Mouse (Mus musculus) liver, embryonic 13.5 days (tissue): Measurements from ENCODE around the gene E2f6. TPM values are rescaled to one million over a fixed set of nuclear protein-coding genes. Genes with fewer than 3 reads are reported as not detected.

Source experiments
- ATAC-seq: fragments of 200-750 bp; cut with Nextera tagmentation; 2 replicates; pipeline ENCODE4 v1.8.0; 2017; ENCODE audit warnings: low read depth, mild to moderate bottlenecking, moderate number of reproducible peaks, moderate library complexity
- DNase-seq: peaks from one replicate; pipeline ENCODE4 v3.0.0; 2022
- H3K27ac ChIP-seq: fragments of 300-500 bp; sonication (generic); 2 replicates; pipeline ENCODE4 v1.5.1; 2015; ENCODE audit warnings: moderate library complexity, mild to moderate bottlenecking, inconsistent platforms
- H3K27me3 ChIP-seq: fragments of 300-500 bp; sonication (generic); 2 replicates; pipeline ENCODE4 v1.6.1; 2015; ENCODE audit warnings: mild to moderate bottlenecking, inconsistent platforms
- H3K36me3 ChIP-seq: fragments of 300-500 bp; sonication (generic); 2 replicates; pipeline ENCODE4 v1.6.1; 2015; ENCODE audit warnings: mild to moderate bottlenecking, inconsistent platforms
- H3K4me1 ChIP-seq: fragments of 300-500 bp; sonication (generic); replicated peaks from 2 replicates; pipeline ENCODE4 v1.6.1; 2015; ENCODE audit warnings: inconsistent platforms
- H3K4me2 ChIP-seq: fragments of 300-500 bp; sonication (generic); 2 replicates; pipeline ENCODE4 v1.6.1; 2015; ENCODE audit warnings: inconsistent platforms, mild to moderate bottlenecking, moderate library complexity
- H3K4me3 ChIP-seq: fragments of 300-500 bp; sonication (generic); replicated peaks from 2 replicates; pipeline ENCODE4 v1.5.1; 2015; ENCODE audit warnings: mild to moderate bottlenecking, inconsistent platforms
- H3K9ac ChIP-seq: fragments of 300-500 bp; sonication (generic); 2 replicates; pipeline ENCODE4 v1.6.1; 2015; ENCODE audit warnings: mild to moderate bottlenecking, inconsistent platforms
- H3K9me3 ChIP-seq: fragments of 300-500 bp; sonication (generic); replicated peaks from 2 replicates; pipeline ENCODE4 v1.6.1; 2016; ENCODE audit warnings: inconsistent platforms
- WGBS: fragments of 180-500 bp; shearing (Covaris S2); methylation state at CpG from one replicate; pipeline ENCODE4 v1.1.7; 2015; ENCODE audit not compliant: insufficient replicate concordance; 5-methylcytosine and 5-hydroxymethylcytosine counted together
- polyA plus RNA-seq: library from polyadenylated mRNA; unstranded; fragments of >200 nt; fragmentation: Nextera tagmentation; extraction: Ambion mirVana; gene quantifications from 2 replicates; pipeline ENCODE4 v1.2.1, GENCODE M21; 2015

The E2f6 gene
- polyA plus RNA-seq, 1 experiment from 2014 or later, result 22.6 TPM

DNA sequence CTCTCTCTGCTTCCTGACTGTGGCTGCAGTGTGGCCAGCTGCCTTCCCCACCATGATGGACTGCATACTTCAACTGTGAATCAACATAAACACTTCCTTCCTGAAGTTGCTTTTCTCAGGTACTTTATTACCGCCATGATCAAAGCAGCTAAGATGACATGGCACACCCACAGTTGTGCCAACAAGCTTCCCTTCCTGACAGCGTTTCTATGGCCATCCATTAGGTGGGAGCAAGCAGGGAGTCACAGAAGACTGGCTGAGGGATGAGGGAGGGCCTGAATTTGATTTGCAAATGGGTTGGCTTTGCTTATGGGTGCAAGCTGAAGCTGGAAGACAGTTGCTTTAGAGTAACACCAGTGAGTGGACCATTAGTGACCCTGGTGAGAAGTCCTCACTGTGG, 39.1 kb downstream of the E2f6 start:
- no peaks in the 10 kb centered on the region for H3K36me3 ChIP-seq
- no peak for DNase-seq
- no peak overlapping the region for H3K27ac ChIP-seq
- ATAC-seq, result no peak
- H3K4me3 ChIP-seq, result no peak overlapping the region
- 34% methylated on average over 2 of the region's 2 CpGs for WGBS
- no peaks in the 10 kb centered on the region for H3K9me3 ChIP-seq
- H3K9ac ChIP-seq, result no peak overlapping the region
- H3K4me2 ChIP-seq, result no peak overlapping the region
- no peaks in the 10 kb centered on the region for H3K27me3 ChIP-seq
- peaks cover 6% of the 10 kb centered on the region; the same call in 1 of the 2 replicates for H3K4me1 ChIP-seq

- Histone ChIP-seq H3K4me3 (no peak overlapping the region), H3K4me2 (no peak overlapping the region), H3K36me3 (no peaks in the 10 kb centered on the region), H3K4me1 (peaks cover 6% of the 10 kb centered on the region; the same call in 1 of the 2 replicates), H3K9me3 (no peaks in the 10 kb centered on the region), H3K27ac (no peak overlapping the region), H3K9ac (no peak overlapping the region), H3K27me3 (no peaks in the 10 kb centered on the region)
- 47% methylated on average over 16 of the region's 16 CpGs for WGBS
- DNase-seq (no peak), ATAC-seq (no peak)
Measured at GRCm38 (mm10) chr12:16850431-16851375, 39.9 kb downstream of the E2f6 start.

DNA sequence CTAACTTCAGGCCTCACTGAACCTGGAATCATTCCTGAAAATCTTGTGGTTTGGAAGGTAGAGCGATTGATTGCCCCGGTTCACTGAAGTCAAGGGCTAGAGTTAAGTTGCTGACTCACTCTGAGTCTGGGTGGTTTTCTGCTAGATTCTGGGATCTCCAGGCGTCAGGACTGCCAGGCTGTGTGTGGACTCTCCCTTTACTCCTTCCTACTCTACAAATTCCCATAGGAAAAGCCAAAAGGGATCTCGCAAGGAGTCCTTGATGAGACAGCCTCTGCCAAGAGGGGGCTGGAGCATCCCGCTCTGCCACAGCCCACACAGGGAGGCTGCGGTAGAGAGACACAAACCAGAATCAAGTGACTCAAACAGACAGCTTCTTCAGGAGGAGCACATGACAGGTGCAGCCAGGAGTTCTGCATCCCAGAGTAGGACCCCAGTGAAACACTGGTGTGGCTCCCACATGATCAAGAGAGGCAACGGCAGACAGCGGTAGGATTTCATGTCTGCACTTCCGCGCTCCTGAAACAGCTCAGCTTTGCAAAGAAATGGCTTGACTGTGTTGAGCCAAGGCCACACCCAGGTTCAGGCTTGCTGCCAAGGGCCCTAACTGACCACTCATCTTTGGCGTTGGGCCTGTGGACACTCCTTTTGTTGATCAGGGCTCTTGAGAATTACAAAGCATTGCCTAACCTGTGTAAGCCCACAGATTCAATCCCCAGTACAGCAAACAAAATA, 42.8 kb downstream of the E2f6 start:
- no peaks in the 10 kb centered on the region for H3K9me3 ChIP-seq
- no peak for DNase-seq
- 69% methylated on average over 11 of the region's 11 CpGs for WGBS

GRCm38 (mm10) chr12:16855632-16856305, 45.0 kb downstream of the E2f6 start:
- no peak for DNase-seq

More for the DNA sequence above, 42.8 kb downstream of the E2f6 start:
- H3K4me1 ChIP-seq, result peaks cover 6% of the 10 kb centered on the region; the same call in 1 of the 2 replicates
- no peaks in the 10 kb centered on the region for H3K27me3 ChIP-seq
- H3K4me3 ChIP-seq, result no peak overlapping the region
- H3K27ac ChIP-seq, result no peak overlapping the region
- H3K9ac ChIP-seq, result no peak overlapping the region
- no peak for ATAC-seq
- H3K36me3 ChIP-seq, result no peaks in the 10 kb centered on the region
- no peak overlapping the region for H3K4me2 ChIP-seq

GRCm38 (mm10) chr12:16856306-16856679, 45.5 kb downstream of the E2f6 start:
- ATAC-seq (no peak), DNase-seq (no peak)
- no peak overlapping the region for H3K4me3 ChIP-seq
- H3K27ac ChIP-seq, result no peak overlapping the region
- no peak overlapping the region for H3K4me2 ChIP-seq
- H3K4me1 ChIP-seq, result 0 out of 2 replicates have a peak, but pooled peaks cover 3% of the 10 kb centered on the region
- WGBS, result 57% methylated on average over 2 of the region's 2 CpGs
- H3K36me3 ChIP-seq, result no peaks in the 10 kb centered on the region
- no peak overlapping the region for H3K9ac ChIP-seq
- no peaks in the 10 kb centered on the region for H3K9me3 ChIP-seq
- no peaks in the 10 kb centered on the region for H3K27me3 ChIP-seq

More at GRCm38 (mm10) chr12:16855632-16856305, 45.0 kb downstream of the E2f6 start:
- no peak for ATAC-seq
- Histone ChIP-seq H3K27me3 (no peaks in the 10 kb centered on the region), H3K4me2 (no peak overlapping the region), H3K9ac (no peak overlapping the region), H3K4me3 (no peak overlapping the region), H3K27ac (no peak overlapping the region), H3K4me1 (peaks cover 6% of the 10 kb centered on the region; the same call in 1 of the 2 replicates), H3K36me3 (no peaks in the 10 kb centered on the region), H3K9me3 (no peaks in the 10 kb centered on the region)
- WGBS, result 59% methylated on average over 6 of the region's 6 CpGs

DNA sequence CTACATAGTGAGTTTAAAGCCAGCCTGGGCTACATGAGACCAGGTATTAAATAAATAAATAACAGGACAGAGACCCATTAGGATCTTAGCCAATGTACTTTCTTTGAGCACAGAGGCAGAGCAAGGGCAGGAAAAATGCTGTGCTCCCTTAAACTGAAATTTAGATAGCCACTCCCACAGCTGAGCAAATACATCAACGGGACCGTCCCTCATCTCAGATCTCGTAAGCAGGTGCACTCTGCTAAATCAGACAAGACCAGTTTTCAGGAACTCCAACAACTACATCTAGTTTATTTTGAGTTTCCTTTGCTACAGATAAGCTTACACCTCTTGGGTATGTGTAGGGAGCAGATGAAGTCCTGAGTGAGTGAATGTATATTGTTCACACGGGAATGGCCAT, 47.3 kb downstream of the E2f6 start:
- Histone ChIP-seq H3K4me1 (0 out of 2 replicates have a peak, but pooled peaks cover 3% of the 10 kb centered on the region), H3K4me3 (no peak overlapping the region), H3K27ac (no peak overlapping the region), H3K27me3 (no peaks in the 10 kb centered on the region), H3K4me2 (no peak overlapping the region), H3K9ac (no peak overlapping the region), H3K36me3 (no peaks in the 10 kb centered on the region), H3K9me3 (no peaks in the 10 kb centered on the region)
- no peak for DNase-seq
- WGBS, result 56% methylated on average over 4 of the region's 4 CpGs
- ATAC-seq, result no peak

DNA sequence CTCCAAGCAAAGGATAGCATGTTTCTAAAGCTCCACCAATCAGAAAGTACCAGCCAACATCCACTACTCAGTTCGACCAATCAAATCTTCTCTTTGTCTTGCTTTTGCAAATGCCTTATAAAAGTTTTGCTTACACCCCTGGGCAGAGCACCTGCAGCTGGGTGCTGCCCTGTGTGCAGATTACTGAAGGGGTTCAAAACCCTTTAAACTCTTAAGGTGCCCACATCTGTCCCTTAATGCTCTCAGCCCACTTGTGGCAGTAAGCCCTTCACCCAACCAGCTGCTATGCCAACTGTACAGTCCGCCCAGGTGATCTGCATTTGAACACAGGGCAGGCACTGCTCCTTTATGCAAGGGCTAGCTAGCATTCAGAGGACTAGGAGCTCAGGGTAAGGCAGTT, 49.0 kb downstream of the E2f6 start:
- ATAC-seq, result no peak
- Histone ChIP-seq H3K4me2 (no peak overlapping the region), H3K27me3 (no peaks in the 10 kb centered on the region), H3K4me3 (no peak overlapping the region), H3K9me3 (no peaks in the 10 kb centered on the region), H3K4me1 (0 out of 2 replicates have a peak, but pooled peaks cover 3% of the 10 kb centered on the region), H3K36me3 (no peaks in the 10 kb centered on the region), H3K27ac (no peak overlapping the region), H3K9ac (no peak overlapping the region)
- WGBS, result 53% methylated on average over 2 of the region's 2 CpGs
- no peak for DNase-seq

GRCm38 (mm10) chr12:16860533-16860932, 49.8 kb downstream of the E2f6 start:
- Histone ChIP-seq H3K4me3 (no peak overlapping the region), H3K4me2 (no peak overlapping the region), H3K27ac (no peak overlapping the region), H3K27me3 (no peaks in the 10 kb centered on the region), H3K9ac (no peak overlapping the region), H3K9me3 (no peaks in the 10 kb centered on the region), H3K4me1 (0 out of 2 replicates have a peak, but pooled peaks cover 3% of the 10 kb centered on the region), H3K36me3 (no peaks in the 10 kb centered on the region)
- ATAC-seq (no peak), DNase-seq (no peak)
- WGBS, result 46% methylated on average over 1 of the region's 1 CpGs

DNA sequence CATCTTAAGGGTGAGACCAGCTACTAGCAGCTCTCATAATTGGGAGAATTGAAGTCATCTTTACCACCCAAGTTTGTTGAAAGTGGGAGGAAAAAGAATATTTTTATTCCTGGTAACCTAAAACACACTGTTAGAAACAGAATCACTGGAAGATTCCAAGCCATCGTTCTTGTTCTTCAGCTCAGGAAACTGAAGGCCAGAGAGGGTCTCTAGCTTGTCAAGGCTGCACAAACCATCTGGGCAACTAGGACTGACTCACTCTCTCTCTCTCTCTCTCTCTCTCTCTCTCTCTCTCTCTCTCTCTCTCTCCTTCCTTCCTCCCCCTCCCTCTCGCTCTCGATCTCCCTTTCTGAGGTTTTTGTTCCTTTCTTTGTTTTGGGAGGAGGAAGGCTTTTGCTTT, 50.2 kb downstream of the E2f6 start:
- Histone ChIP-seq H3K4me3 (no peak overlapping the region), H3K9me3 (no peaks in the 10 kb centered on the region), H3K9ac (no peak overlapping the region), H3K27ac (no peak overlapping the region), H3K27me3 (no peaks in the 10 kb centered on the region), H3K4me2 (no peak overlapping the region), H3K4me1 (peaks cover 3% of the 10 kb centered on the region; the same call in 1 of the 2 replicates), H3K36me3 (no peaks in the 10 kb centered on the region)
- WGBS, result 34% methylated on average over 3 of the region's 3 CpGs
- DNase-seq (no peak), ATAC-seq (no peak)

DNA sequence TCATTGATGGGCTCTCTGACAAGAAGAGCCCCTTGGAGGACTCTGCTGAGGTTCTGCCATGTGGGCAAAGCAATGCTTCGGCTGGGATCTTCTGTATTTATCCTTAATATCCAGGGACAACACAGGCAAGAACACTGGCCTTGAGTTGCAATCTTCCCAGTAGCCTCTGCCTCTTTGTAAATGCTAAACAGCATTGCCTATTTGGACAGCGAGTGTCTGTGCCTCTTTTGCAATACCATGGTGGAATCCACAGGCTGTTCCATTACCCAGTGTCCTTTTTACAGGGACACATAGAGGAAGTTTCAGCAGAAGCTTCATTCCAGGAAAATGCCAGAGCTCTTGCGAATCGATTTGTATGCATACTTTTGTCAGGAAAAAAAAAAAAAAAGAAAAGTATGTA, 53.7 kb downstream of the E2f6 start:
- ATAC-seq, result no peak
- DNase-seq, result no peak
- no peaks in the 10 kb centered on the region for H3K36me3 ChIP-seq
- no peak overlapping the region for H3K9ac ChIP-seq
- no peak overlapping the region for H3K4me3 ChIP-seq
- 69% methylated on average over 4 of the region's 4 CpGs for WGBS
- H3K4me1 ChIP-seq, result peaks cover 19% of the 10 kb centered on the region
- H3K27ac ChIP-seq, result no peak overlapping the region
- no peaks in the 10 kb centered on the region for H3K9me3 ChIP-seq
- H3K4me2 ChIP-seq, result no peak overlapping the region
- H3K27me3 ChIP-seq, result no peaks in the 10 kb centered on the region

DNA sequence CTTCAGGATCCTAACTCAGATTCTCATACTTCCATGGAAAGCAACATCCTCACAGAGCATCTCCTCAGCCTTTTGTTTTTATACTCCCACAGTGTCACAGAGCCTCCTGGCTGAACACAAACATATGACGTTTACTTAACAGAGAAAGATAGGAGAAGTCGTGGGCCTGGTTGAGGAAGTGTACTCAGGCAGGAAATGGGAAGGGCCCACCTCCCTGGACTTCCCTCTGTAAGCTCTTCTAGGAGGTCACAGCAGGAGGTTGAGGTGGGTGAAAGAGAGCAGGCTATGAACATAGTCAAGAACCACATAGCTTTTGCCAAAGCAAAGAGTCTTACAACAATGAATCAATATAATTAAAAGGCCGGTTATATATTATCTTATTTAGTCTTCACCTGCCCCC, 55.1 kb downstream of the E2f6 start:
- H3K4me3 ChIP-seq, result no peak overlapping the region
- no peaks in the 10 kb centered on the region for H3K27me3 ChIP-seq
- 20% methylated on average over 3 of the region's 3 CpGs for WGBS
- no peak overlapping the region for H3K4me2 ChIP-seq
- H3K4me1 ChIP-seq, result peaks cover 26% of the 10 kb centered on the region
- H3K9ac ChIP-seq, result no peak overlapping the region
- DNase-seq, result no peak
- H3K36me3 ChIP-seq, result no peaks in the 10 kb centered on the region
- no peak for ATAC-seq
- H3K9me3 ChIP-seq, result no peaks in the 10 kb centered on the region
- H3K27ac ChIP-seq, result no peak overlapping the region
